Mouse (Mus musculus): Measurements from ENCODE around the gene Hrh1.

DNA sequence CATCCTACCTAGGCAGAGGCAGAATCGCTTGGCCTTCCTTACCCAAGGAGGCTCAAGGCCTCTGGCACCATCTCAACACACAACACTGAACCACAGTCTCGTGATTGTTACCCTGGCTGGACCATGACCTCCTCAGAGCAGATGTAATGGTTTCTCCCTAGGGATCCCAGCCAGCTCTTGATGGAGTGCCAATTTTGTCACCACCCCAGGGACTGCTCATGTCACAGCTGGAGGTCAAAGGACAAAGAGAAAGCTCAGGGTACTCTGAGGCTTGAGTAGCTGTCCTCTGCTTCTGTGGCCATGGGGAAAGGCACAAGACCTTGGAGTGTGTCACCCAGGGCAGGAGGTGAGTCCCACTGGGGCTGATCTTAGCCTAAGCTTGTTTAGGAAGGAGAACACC, 20.3 kb downstream of the Hrh1 start:
- TF ChIP-seq CTCF (IDR thresholded peaks at IDR 0.05; ENCODE audit: low read depth), result no peak
- no peak for TF ChIP-seq EP300 (optimal IDR thresholded peaks at IDR 0.05)

All from stomach, postnatal 0 days (tissue).